Mouse (Mus musculus) heart, embryonic 16.5 days (tissue): ENCODE measurements around the gene Nudcd3. TPM values are rescaled to one million over a fixed set of nuclear protein-coding genes. Genes with fewer than 3 reads are reported as not detected.

ENCODE experiments used
- ATAC-seq: fragments of 200-750 bp; cut with Nextera tagmentation; replicated peaks from 2 replicates; pipeline ENCODE4 v1.8.0; 2017; ENCODE audit warnings: moderate number of reproducible peaks; ENCODE audit not compliant: insufficient read depth, low FRiP score; ENCODE audit errors: extremely low read depth
- H3K27ac ChIP-seq: fragments of 300-500 bp; sonication (generic); 2 replicates; pipeline ENCODE4 v1.5.1; 2014; ENCODE audit warnings: mild to moderate bottlenecking, low read length, control low read depth, moderate library complexity
- H3K27me3 ChIP-seq: fragments of 300-500 bp; sonication (generic); 2 replicates; pipeline ENCODE4 v1.6.1; 2014; ENCODE audit warnings: low read length, mixed read lengths; ENCODE audit not compliant: control insufficient read depth, insufficient read depth
- H3K36me3 ChIP-seq: fragments of 300-500 bp; sonication (generic); 2 replicates; pipeline ENCODE4 v1.6.1; 2014; ENCODE audit not compliant: control insufficient read depth, insufficient read depth
- H3K4me1 ChIP-seq: fragments of 300-500 bp; sonication (generic); 2 replicates; pipeline ENCODE4 v1.6.1; 2014; ENCODE audit warnings: low read length, mixed read lengths; ENCODE audit not compliant: control insufficient read depth, insufficient read depth
- H3K4me2 ChIP-seq: fragments of 300-500 bp; sonication (generic); 2 replicates; pipeline ENCODE4 v1.6.1; 2014; ENCODE audit warnings: low read depth, mild to moderate bottlenecking, control low read depth, low read length
- H3K4me3 ChIP-seq: fragments of 300-500 bp; sonication (generic); 2 replicates; pipeline ENCODE4 v1.5.1; 2014; ENCODE audit warnings: mild to moderate bottlenecking, control low read depth, low read length
- H3K9ac ChIP-seq: fragments of 300-500 bp; sonication (generic); 2 replicates; pipeline ENCODE4 v1.6.1; 2014; ENCODE audit warnings: low read length, control low read depth
- H3K9me3 ChIP-seq: fragments of 300-500 bp; sonication (generic); replicated peaks from 2 replicates; pipeline ENCODE4 v1.6.1; 2016; ENCODE audit warnings: low read length; ENCODE audit not compliant: control insufficient read depth
- WGBS: fragments of 180-500 bp; shearing (Covaris S2); extraction: QIAGEN DNeasy Blood & Tissue Kit; methylation state at CpG from one replicate; pipeline ENCODE4 v1.1.7; 2014; 5-methylcytosine and 5-hydroxymethylcytosine counted together
- polyA plus RNA-seq: library from polyadenylated mRNA; unstranded; fragments of >200 nt; fragmentation: Nextera tagmentation; extraction: Ambion mirVana; gene quantifications from 2 replicates; pipeline ENCODE4 v1.2.1, GENCODE M21; 2015

Gene Nudcd3
- polyA plus RNA-seq, 1 experiment from 2014 or later: 38.8 TPM

- H3K9ac ChIP-seq: no peak overlapping the region
- no peaks in the 10 kb centered on the region for H3K9me3 ChIP-seq
- H3K27me3 ChIP-seq: no peaks in the 10 kb centered on the region
- peak overlapping the region; percentile 66 for H3K27ac ChIP-seq
- 29% methylated on average over 4 of the region's 4 CpGs for WGBS
- peak; percentile 73 for ATAC-seq
- H3K4me3 ChIP-seq: no peak overlapping the region
- H3K36me3 ChIP-seq: no peaks in the 10 kb centered on the region
- H3K4me2 ChIP-seq: peak overlapping the region; percentile 14; the same call in 1 of the 2 replicates
- H3K4me1 ChIP-seq: peaks cover 11% of the 10 kb centered on the region
Observed at GRCm38 (mm10) chr11:6086991-6087390, 113.2 kb downstream of the Nudcd3 start.

GRCm38 (mm10) chr11:6078737-6079136 lies 121.5 kb downstream of the Nudcd3 start:
- Histone ChIP-seq H3K9me3 (no peaks in the 10 kb centered on the region), H3K9ac (no peak overlapping the region), H3K36me3 (no peaks in the 10 kb centered on the region), H3K4me1 (peaks cover 15% of the 10 kb centered on the region), H3K27ac (no peak overlapping the region), H3K4me2 (no peak overlapping the region), H3K27me3 (no peaks in the 10 kb centered on the region), H3K4me3 (no peak overlapping the region)
- ATAC-seq: no peak
- 87% methylated on average over 2 of the region's 2 CpGs for WGBS

GRCm38 (mm10) chr11:6075618-6076066 lies 124.6 kb downstream of the Nudcd3 start:
- Histone ChIP-seq H3K4me3 (no peak overlapping the region), H3K27ac (peak overlapping the region; percentile 69), H3K36me3 (no peaks in the 10 kb centered on the region), H3K4me1 (peaks cover 15% of the 10 kb centered on the region), H3K9me3 (no peaks in the 10 kb centered on the region), H3K27me3 (peaks cover 5% of the 10 kb centered on the region), H3K4me2 (peak overlapping the region; percentile 30; the same call in 1 of the 2 replicates), H3K9ac (peak overlapping the region; percentile 46; the same call in 1 of the 2 replicates)
- peak; percentile 80 for ATAC-seq
- WGBS: 29% methylated on average over 8 of the region's 8 CpGs

- Histone ChIP-seq H3K27ac (no peak overlapping the region), H3K36me3 (no peaks in the 10 kb centered on the region), H3K4me3 (no peak overlapping the region), H3K4me1 (peaks cover 5% of the 10 kb centered on the region; the same call in 1 of the 2 replicates), H3K27me3 (peaks cover 66% of the 10 kb centered on the region), H3K4me2 (no peak overlapping the region), H3K9me3 (no peaks in the 10 kb centered on the region), H3K9ac (no peak overlapping the region)
- no peak for ATAC-seq
- 10% methylated on average over 18 of the region's 19 CpGs for WGBS
Observed at GRCm38 (mm10) chr11:6068181-6068957, 131.8 kb downstream of the Nudcd3 start.

GRCm38 (mm10) chr11:6067160-6067559 lies 133.1 kb downstream of the Nudcd3 start:
- Histone ChIP-seq H3K4me2 (no peak overlapping the region), H3K9me3 (no peaks in the 10 kb centered on the region), H3K36me3 (no peaks in the 10 kb centered on the region), H3K4me1 (peaks cover 5% of the 10 kb centered on the region; the same call in 1 of the 2 replicates), H3K27me3 (peaks cover 74% of the 10 kb centered on the region), H3K27ac (no peak overlapping the region), H3K4me3 (no peak overlapping the region), H3K9ac (no peak overlapping the region)
- ATAC-seq: no peak
- 57% methylated on average over 9 of the region's 9 CpGs for WGBS

GRCm38 (mm10) chr11:6066176-6066575 lies 134.0 kb downstream of the Nudcd3 start, which contains the start of gene Camk2b:
TSS of gene Camk2b (minus strand) at chr11:6066362.
- WGBS: 13% methylated on average over 6 of the region's 6 CpGs
- Histone ChIP-seq H3K4me1 (peaks cover 5% of the 10 kb centered on the region; the same call in 1 of the 2 replicates), H3K4me2 (peak within 1 kb of the TSS; percentile 84), H3K9ac (peak within 1 kb of the TSS; percentile 56), H3K4me3 (peak within 1 kb of the TSS; percentile 63), H3K9me3 (no peaks in the 10 kb centered on the region), H3K27me3 (peaks cover 76% of the 10 kb centered on the region), H3K27ac (no peak within 1 kb of the TSS), H3K36me3 (no peaks in the 10 kb centered on the region)
- ATAC-seq: no peak

- Histone ChIP-seq H3K4me3 (peak overlapping the region; percentile 63), H3K4me1 (peaks cover 5% of the 10 kb centered on the region; the same call in 1 of the 2 replicates), H3K9me3 (no peaks in the 10 kb centered on the region), H3K36me3 (no peaks in the 10 kb centered on the region), H3K9ac (peak overlapping the region; percentile 56), H3K27ac (no peak overlapping the region), H3K4me2 (peak overlapping the region; percentile 84), H3K27me3 (peaks cover 72% of the 10 kb centered on the region)
- WGBS: 2% methylated on average over 79 of the region's 95 CpGs
- ATAC-seq: peak; percentile 56; the same call in 1 of the 2 replicates
Observed at GRCm38 (mm10) chr11:6065551-6066121, 134.6 kb downstream of the Nudcd3 start.

GRCm38 (mm10) chr11:6065046-6065521 lies 135.1 kb downstream of the Nudcd3 start:
- Histone ChIP-seq H3K4me1 (peaks cover 5% of the 10 kb centered on the region; the same call in 1 of the 2 replicates), H3K27ac (no peak overlapping the region), H3K4me2 (peak overlapping the region; percentile 84), H3K9ac (peak overlapping the region; percentile 56), H3K9me3 (no peaks in the 10 kb centered on the region), H3K27me3 (peaks cover 70% of the 10 kb centered on the region), H3K36me3 (no peaks in the 10 kb centered on the region), H3K4me3 (peak overlapping the region; percentile 63)
- WGBS: under 1% methylated on average over 55 of the region's 55 CpGs
- ATAC-seq: 0 out of 2 replicates have a peak, but pooled peaks have one; percentile 5
